Mouse (Mus musculus) testis, postnatal 14 days (tissue): ENCODE measurements around the gene Sgo2a.
A peak's percentile ranks its signal among the peaks of the same experiment; 100 is the strongest.
"Not testable (repeated sequence)": the region's sequence is repeated elsewhere in the genome, so short reads cannot be mapped to it uniquely, and the experiment has no call there.

Source experiments
- DNase-seq: peaks from one replicate; pipeline ENCODE4 v3.0.0; 2021; ENCODE audit warnings: low spot score

The Sgo2a gene

GRCm38 (mm10) chr1:58031160-58031769, 35.5 kb downstream of the Sgo2a start:
- DNase-seq, result no peak

DNA sequence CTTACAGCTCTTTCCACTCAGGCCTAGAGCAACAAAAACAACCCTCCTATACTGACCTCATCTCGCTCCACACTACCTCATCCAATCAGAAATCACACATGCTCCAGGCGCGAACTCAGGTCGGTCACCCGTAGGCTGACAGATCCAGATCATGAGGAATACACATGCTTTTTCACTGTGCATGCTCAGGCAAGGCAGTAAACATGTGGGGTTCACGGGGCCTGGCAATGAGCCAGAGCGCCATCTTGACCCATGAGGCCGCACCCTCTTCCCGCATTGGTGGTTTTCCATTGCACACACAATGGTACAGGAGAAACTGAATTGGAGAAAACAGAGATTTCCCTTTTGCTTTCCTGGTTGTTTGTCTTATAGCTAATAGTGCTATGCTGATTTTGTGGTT, 41.5 kb downstream of the Sgo2a start:
- DNase-seq, result not testable (repeated sequence)

GRCm38 (mm10) chr1:58045076-58045475, 49.3 kb downstream of the Sgo2a start:
- no peak for DNase-seq

- no peak for DNase-seq
These were observed 49.8 kb downstream of the Sgo2a start for GRCm38 (mm10) chr1:58045546-58045945.

DNA sequence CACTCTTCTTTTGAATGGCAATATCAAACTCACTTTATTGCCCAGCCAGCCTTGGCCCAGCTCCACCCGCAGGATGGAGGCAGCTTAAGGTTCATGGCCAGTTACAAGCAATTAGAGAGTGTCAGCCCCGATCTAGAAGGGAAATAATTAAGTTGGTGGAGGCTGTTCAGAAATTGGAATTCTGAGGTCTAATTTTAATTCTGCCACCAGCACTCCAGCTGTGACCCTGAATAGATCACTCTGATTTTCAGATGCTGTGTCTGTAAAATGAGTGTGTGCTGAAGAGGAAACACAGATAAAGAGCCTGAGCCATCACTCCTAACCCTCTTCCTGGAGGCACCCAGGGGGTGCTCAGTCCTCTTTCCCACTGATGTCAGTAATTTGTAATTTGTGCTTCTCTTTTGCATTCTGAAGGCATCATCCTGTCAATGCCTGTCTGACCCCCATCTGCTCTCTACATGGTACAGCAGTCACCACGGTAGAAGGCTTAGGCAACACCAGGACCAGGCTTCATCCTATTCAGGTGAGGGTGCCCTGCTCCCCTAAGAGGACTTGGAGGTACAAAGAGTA, 51.0 kb downstream of the Sgo2a start:
- no peak for DNase-seq

GRCm38 (mm10) chr1:58049126-58049525, 53.4 kb downstream of the Sgo2a start:
- no peak for DNase-seq

- no peak for DNase-seq
These were observed 59.8 kb downstream of the Sgo2a start for GRCm38 (mm10) chr1:58055598-58055997.

GRCm38 (mm10) chr1:58056074-58056807, 60.5 kb downstream of the Sgo2a start:
- no peak for DNase-seq

DNA sequence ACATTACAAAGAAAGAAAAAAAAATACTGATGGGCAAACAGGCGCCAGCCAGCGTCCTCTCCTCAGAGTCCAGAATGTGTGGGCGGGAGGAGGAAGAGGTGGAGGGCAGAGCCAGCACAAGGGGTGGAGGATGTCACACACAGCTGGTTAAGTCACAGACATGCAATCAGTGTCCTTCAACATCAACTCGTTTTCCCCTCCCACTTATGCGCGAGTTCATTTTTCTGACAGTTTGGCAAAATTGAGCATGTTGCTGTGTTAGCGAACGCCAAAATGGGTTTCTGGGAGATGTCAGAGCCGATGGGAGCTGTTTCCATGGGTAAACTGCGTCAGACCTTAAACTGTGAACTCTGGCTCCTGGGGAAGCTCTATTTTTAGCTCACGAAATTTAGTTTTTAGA, 61.2 kb downstream of the Sgo2a start:
- no peak for DNase-seq

DNA sequence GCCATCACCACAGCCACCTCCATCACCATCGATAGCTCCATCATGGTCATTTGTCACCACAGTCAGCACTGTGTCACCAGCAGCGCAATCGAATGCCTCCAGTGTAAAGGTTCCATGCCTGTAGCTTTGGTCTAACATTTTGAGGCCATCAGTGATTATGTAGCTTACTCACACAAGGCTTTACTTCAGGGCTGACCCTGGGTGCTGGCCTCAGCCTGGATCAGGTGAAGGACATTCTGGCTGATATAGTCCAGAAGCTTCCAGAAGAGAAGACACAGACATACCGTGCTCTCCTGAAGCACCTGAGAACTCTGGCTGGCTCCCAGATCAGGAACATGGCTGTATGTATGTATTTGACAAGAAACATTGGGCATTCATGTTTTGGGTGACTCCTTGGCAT, 63.1 kb downstream of the Sgo2a start:
- no peak for DNase-seq

DNA sequence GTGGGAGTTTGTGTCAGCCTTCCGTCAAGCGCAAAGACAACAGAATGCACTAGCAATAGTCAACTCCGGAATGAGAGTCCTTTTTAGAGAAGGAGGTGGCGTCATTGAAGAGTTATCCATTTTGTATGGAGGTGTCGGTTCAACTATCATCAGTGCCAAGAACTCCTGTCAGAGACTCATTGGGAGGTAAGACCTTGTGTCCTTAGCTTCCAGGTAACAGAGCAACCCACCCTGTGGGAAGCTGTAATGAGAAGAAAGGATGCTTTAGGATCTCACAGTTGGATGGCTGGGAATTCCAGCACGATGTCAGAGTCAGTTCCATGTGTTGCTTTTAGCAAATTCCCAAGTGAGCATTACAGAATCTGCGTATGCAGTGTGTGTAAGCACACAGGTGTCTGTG, 66.4 kb downstream of the Sgo2a start:
- no peak for DNase-seq

DNA sequence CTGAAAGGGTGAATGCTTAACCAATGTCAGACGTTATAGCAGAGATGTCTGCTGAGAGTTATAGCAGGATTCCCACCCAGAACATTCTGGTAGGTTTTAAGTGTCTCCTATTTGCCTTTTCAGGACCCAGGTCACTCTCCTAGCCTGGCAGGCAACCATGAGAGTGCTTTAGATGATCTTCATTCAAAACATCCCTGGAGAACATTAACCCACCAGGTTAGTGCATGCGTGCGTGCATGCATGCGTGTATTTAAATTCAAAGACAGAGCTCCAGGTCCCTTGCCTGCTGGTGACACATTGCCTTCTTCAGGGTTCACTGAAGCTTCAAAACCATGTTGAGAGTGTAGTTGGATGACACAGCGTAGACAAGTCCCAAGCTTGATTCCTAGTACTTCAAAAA, 69.4 kb downstream of the Sgo2a start:
- DNase-seq, result no peak

- no peak for DNase-seq
These were observed 69.8 kb downstream of the Sgo2a start for GRCm38 (mm10) chr1:58065606-58066005.

GRCm38 (mm10) chr1:58069181-58069580, 73.4 kb downstream of the Sgo2a start:
- no peak for DNase-seq

DNA sequence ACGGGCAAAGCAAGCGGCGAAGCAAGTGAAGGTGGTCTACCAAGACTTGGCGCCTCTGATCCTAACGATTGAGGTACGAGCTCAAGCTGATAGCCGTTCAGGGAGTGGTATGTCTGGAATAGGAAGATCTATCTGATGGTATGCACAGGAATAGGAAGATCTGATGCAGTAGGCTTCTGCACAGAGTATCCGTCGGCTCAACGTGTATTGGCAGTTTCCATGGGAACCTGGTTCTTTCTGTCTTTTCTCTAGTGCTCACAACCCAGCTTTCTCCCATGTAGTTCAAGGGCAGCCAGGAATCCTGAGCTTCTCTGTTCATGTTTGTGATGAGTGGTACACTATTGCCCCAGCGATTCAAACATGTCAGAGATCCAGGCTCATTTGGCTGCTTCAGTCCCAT, 74.3 kb downstream of the Sgo2a start:
- no peak for DNase-seq

DNA sequence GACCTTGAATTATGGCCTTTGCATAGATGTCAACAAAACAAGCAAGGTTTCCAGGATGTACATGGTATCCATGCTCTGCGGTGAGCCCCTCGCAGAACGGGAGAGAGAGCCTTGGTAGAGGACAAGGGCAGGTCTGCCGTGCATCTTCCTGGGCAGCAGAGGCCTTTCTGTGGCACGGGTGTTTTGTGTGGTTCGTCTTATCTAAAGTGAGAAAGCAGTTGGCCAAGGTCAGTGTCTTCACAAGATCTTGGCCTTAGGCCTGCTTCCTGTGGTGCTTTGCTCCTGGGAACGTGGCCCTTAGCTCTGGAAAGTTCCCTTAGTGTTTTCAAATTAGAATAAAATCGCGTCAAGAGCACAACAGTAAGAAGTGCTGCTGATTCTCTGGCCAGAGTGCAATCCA, 75.2 kb downstream of the Sgo2a start:
- peak; percentile 24 for DNase-seq

DNA sequence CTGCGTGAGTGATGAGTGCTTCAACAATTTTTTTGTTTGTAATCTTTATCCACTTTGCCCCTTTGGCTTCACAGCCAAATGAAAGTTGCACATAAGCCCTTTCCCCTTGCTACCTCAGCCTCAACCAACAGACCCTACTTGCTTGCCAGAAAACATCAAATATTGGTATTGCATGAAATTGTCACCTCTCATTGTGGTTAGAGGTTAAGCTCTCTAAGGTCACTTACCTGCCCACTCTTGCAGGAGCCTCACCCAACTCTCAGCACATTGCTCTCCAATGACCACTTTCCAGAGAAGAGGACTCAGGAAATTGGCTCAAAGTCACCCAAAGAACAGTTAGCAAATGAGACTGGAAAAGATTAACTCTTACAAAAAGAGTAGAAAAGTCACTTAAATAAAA, 75.7 kb downstream of the Sgo2a start:
- DNase-seq, result no peak

DNA sequence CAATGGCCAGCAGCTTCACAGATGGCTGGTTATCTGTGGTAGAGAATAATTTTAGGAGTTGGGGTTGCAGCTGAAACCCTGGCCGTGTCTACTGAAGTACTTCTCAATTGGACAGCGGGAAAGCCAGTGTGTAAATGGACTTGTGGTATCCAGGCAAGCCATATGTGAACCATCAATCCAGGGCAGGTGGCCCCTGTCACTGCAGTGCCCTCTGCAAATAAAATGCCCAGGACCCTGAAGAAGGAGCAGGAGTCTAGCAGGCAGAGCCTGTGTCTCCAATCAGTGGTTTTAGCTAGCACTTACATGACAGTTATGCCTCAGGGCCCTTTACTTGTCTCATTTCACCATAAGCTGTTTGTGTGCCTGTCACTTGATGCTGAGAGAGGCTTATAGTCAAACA, 76.6 kb downstream of the Sgo2a start:
- no peak for DNase-seq

GRCm38 (mm10) chr1:58072991-58073730, 77.4 kb downstream of the Sgo2a start:
- DNase-seq, result no peak

DNA sequence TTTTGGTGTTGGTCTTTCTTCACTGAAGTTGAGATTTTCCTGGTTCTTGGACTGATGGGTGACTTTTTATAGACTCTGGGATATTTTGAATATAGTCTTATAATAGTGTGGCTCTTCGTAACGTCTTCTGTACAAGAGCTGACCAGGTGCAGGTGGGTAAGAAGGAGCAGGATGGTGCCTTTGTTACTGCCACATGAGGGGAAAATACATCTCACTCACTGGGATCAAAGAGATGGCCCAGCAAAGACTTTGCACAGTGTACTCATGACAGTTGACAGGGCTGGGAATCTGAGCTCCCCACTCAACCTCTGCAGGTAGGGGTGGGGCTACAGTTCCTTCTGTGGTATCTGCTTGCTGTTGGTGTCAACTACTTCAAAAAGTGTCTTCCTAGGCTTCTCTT, 78.5 kb downstream of the Sgo2a start:
- DNase-seq, result no peak
